Mouse (Mus musculus): ENCODE data around the gene Gm11273.

GRCm38 (mm10) chr13:21453042-21453441 is 48.2 kb downstream of the Gm11273 start:
- TF ChIP-seq CTCF (IDR thresholded peaks at IDR 0.05; ENCODE audit: borderline replicate concordance, extremely low read depth, insufficient read depth, insufficient read length) (no peak), POLR2A (IDR thresholded peaks at IDR 0.05; ENCODE audit: borderline replicate concordance, extremely low read depth, insufficient read depth, insufficient read length, poor library complexity, severe bottlenecking) (no peak)
